Mouse (Mus musculus) embryonic facial prominence, embryonic 10.5 days (tissue): ENCODE data around the gene Ltn1. TPM values are rescaled to one million over a fixed set of nuclear protein-coding genes. Genes with fewer than 3 reads are reported as not detected.

ENCODE experiments used
- polyA plus RNA-seq: library from polyadenylated mRNA; unstranded; fragments of >200 nt; fragmentation: Nextera tagmentation; extraction: Ambion mirVana; gene quantifications from 2 replicates; pipeline ENCODE4 v1.2.1, GENCODE M21; 2016

The Ltn1 gene
- polyA plus RNA-seq, 1 experiment from 2014 or later: 30.5 TPM

Other genes starting within 250 kb of the Ltn1 start
- gene N6amt1, start 78.4 kb downstream of the Ltn1 start, polyA plus RNA-seq: 23.3 and 24.0 TPM in 2 replicates
- gene Rwdd2b, start 8.0 kb upstream of the Ltn1 start, polyA plus RNA-seq: 11.3 and 12.7 TPM in 2 replicates
- gene Usp16, start 22.1 kb upstream of the Ltn1 start, polyA plus RNA-seq: 38.3 and 42.8 TPM in 2 replicates
- gene Cct8, start 63.3 kb upstream of the Ltn1 start, polyA plus RNA-seq: 691 and 710 TPM in 2 replicates
- not detected in 2 replicates for gene Map3k7cl, start 120.7 kb upstream of the Ltn1 start, polyA plus RNA-seq